ENCODE assay signal across 34 mouse cellular contexts in genomic region chrX:112242916-112243315, GRCm38 (mm10). TPM values are rescaled to one million over a fixed set of nuclear protein-coding genes. Genes with fewer than 3 reads are reported as not detected.
"Had no signal": no experiment of that assay in that cellular context is flagged by ENCODE, and none has a peak within 500 bp of the region (broad histone marks: within the 10 kb centered on the region; RNA-seq: fewer than 3 reads in every experiment).

No protein-coding gene starts in this region.

- H3K4me1 ChIP-seq: embryonic facial prominence, embryonic 10.5 days; embryonic facial prominence, embryonic 12.5 days; embryonic facial prominence, embryonic 13.5 days; embryonic facial prominence, embryonic 15.5 days; forebrain, embryonic 10.5 days; forebrain, embryonic 12.5 days; forebrain, embryonic 13.5 days; forebrain, embryonic 15.5 days; heart, embryonic 10.5 days had no signal

- H3K36me3 ChIP-seq: embryonic facial prominence, embryonic 10.5 days; embryonic facial prominence, embryonic 12.5 days; embryonic facial prominence, embryonic 13.5 days; embryonic facial prominence, embryonic 15.5 days; forebrain, embryonic 10.5 days; forebrain, embryonic 12.5 days; forebrain, embryonic 15.5 days; heart, embryonic 10.5 days had no signal

- H3K9me3 ChIP-seq: embryonic facial prominence, embryonic 10.5 days; embryonic facial prominence, embryonic 12.5 days; embryonic facial prominence, embryonic 13.5 days; embryonic facial prominence, embryonic 15.5 days; forebrain, embryonic 10.5 days; forebrain, embryonic 12.5 days; forebrain, embryonic 13.5 days; forebrain, embryonic 15.5 days; heart, embryonic 10.5 days had no signal

- DNase-seq: cerebellum, postnatal 10 days; cerebellum, postnatal 14 days; cerebellum, postnatal 25 days; cerebellum, postnatal 36 days; embryo, embryonic 11 days; forebrain, postnatal 0 days; gastrocnemius, adult 2 months; gastrocnemius, postnatal 10 days; gastrocnemius, postnatal 14 days; gastrocnemius, postnatal 25 days; gastrocnemius, postnatal 36 days; heart, adult 11 months; heart, adult 18-20 months; heart, adult 2 months had no signal

- H3K27me3 ChIP-seq: embryonic facial prominence, embryonic 12.5 days; embryonic facial prominence, embryonic 13.5 days; embryonic facial prominence, embryonic 15.5 days; forebrain, embryonic 12.5 days; forebrain, embryonic 13.5 days; forebrain, embryonic 15.5 days had no signal

- H3K9ac ChIP-seq: embryonic facial prominence, embryonic 12.5 days; embryonic facial prominence, embryonic 13.5 days; embryonic facial prominence, embryonic 15.5 days; forebrain, embryonic 12.5 days; forebrain, embryonic 13.5 days; forebrain, embryonic 15.5 days; forebrain, postnatal 0 days had no signal

- H3K27ac ChIP-seq: embryonic facial prominence, embryonic 10.5 days; embryonic facial prominence, embryonic 12.5 days; embryonic facial prominence, embryonic 13.5 days; embryonic facial prominence, embryonic 15.5 days; forebrain, embryonic 10.5 days; forebrain, embryonic 12.5 days; forebrain, embryonic 13.5 days; forebrain, embryonic 15.5 days; gastrocnemius, adult 2 months; heart, adult 2 months; heart, embryonic 10.5 days had no signal

- H3K4me3 ChIP-seq: embryonic facial prominence, embryonic 10.5 days; embryonic facial prominence, embryonic 12.5 days; embryonic facial prominence, embryonic 13.5 days; embryonic facial prominence, embryonic 15.5 days; erythroblast, embryonic 14.5 days; forebrain, embryonic 10.5 days; forebrain, embryonic 12.5 days; forebrain, embryonic 13.5 days; forebrain, embryonic 15.5 days; gastrocnemius, adult 2 months; heart, adult 2 months; heart, embryonic 10.5 days had no signal

RNA-seq across cellular contexts. Expression of gene 4933403O08Rik, which starts 4.1 kb away (rescaled TPM):
- total RNA-seq: common myeloid progenitor, adult 5-6 weeks; gastrocnemius, adult 18-20 months; gastrocnemius, adult 2 months; gastrocnemius, adult 8-10 months; gastrocnemius, postnatal 25 days; gastrocnemius, postnatal 36 days; granulocyte monocyte progenitor cell, adult 5-6 weeks; heart, adult 18-20 months; heart, adult 2 months; heart, adult 8-10 months had no signal
- polyA plus RNA-seq: cortical plate, adult 2 months; embryonic facial prominence, embryonic 10.5 days; embryonic facial prominence, embryonic 11.5 days; embryonic facial prominence, embryonic 12.5 days; embryonic facial prominence, embryonic 13.5 days; embryonic facial prominence, embryonic 15.5 days; erythroblast, embryonic 14.5 days; forebrain, embryonic 12.5 days; forebrain, embryonic 13.5 days; forebrain, embryonic 15.5 days; forebrain, embryonic 16.5 days; forebrain, postnatal 0 days; frontal cortex, adult 2 months; gonadal fat pad, adult 2 months; heart, adult 2 months; heart, embryonic 10.5 days had no signal
